Mouse (Mus musculus): ENCODE results near the gene Cacng4.

Cacng4 gene

DNA sequence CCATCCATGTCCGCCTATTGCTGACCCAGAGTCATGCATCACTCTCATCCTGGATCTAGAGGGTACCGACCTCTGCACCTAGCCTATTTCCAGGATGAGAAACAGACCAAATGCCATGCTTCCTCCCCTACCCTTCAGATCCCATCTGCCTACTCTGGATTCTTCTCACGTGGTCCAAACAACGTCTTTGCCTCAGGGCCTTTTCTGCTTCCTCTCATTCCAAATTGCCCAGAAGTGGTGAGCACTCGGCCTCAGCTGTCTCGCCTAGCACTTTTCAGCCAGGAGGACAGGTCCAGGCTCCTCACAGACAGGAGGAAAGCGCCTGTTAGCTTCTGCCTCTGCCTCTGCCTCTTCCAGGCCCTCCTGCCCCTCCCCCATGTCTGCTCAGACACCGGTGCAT is 21.0 kb downstream of the Cacng4 start:
- ATAC-seq (ENCODE audit: low TSS enrichment): no peak

DNA sequence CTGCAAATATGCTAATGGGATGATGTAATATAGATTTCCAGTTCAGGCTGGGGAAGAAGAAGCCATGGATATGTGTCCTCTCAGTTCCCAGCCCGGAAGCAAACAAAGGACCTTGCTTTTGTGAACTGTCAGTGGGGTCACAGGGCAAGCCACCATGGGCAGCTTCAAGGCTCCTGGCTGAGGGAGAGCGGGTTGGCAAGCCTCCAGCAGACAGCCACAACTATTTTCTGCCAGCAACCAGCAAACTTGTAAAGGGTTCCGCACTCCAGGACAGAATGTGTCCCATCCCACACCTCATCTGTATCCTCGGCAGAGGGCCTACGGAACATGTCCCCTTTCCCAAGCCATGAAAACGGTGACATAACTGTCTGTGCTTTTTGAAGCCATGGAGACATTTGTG is 22.4 kb downstream of the Cacng4 start:
- ATAC-seq (ENCODE audit: low TSS enrichment): no peak

DNA sequence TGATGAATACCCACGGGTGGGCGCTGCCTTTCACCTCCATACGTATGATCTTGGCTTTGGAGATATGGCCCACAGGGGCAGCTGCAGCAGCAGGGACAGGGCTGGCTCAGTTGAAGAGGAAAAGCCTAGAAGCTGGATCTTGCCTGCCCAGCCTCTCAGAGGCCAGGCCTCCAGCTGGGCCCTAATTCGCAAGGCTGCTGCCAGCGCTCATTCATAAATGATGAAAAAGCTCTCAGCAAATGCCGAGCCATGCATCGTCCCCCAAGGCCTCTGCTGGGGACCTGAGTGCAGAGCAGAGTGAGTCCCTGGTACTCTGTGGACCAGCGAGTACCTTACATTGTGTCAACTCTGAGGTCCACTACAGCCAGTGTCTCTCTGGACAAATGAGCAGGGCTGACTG is 26.0 kb downstream of the Cacng4 start:
- ATAC-seq (ENCODE audit: low TSS enrichment): no peak

DNA sequence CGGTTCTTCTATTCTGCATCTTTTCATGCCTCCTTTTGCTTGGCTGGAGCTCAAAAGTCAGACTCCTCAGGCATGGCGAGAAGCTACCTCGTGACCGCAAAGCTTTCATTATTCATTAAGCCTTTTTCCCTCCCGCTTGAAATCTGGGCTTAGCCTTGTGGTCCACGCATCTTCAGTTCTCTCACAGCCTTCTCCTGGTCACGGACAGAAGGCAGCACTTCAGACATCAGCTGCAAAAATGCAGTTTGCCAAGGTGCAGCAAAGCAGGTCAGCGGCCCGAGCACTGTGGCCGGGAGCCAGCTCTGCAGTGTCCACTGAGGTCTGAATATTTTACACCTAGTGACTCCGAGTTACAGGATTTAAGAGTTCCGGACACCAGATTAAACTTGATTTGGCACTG is 27.4 kb downstream of the Cacng4 start:
- ATAC-seq (ENCODE audit: low TSS enrichment): no peak

DNA sequence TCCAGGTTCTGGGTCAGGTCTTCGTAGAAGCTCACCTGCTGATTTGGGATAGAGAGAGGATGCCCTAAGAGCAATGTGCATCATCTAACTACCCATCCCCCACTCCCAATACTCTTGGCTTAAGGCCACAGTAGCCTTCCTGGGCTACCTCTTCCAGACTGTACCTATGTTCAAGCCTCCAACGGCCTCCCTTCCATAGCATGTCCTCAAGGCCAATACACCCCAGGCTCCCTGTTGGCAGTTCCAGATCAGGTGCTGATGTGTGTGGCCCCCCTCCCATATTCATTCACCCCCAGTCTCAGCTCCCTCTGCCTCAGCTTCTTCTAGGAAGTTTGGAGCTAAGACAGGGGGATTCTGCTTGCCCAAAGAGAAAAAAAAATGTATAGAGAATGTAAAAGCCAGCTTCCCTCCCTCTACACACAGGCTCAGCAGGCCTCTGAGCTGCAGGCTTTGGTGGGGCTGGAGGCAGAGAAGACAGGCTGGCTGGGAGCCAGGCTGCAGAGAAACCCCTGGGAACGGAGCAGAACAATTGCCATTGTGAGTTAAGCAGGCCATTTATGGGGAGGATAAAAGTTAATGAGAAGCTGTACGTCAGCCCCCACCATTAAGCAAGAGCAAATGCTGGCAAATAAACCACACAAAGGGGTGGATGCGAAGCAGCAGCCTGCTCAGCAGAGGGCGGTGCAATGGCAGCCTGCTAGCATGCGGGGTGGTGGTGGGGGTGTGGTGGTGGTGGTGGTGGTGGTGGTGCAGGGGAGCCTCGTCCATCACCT is 31.5 kb downstream of the Cacng4 start:
- ATAC-seq (ENCODE audit: low TSS enrichment): no peak

DNA sequence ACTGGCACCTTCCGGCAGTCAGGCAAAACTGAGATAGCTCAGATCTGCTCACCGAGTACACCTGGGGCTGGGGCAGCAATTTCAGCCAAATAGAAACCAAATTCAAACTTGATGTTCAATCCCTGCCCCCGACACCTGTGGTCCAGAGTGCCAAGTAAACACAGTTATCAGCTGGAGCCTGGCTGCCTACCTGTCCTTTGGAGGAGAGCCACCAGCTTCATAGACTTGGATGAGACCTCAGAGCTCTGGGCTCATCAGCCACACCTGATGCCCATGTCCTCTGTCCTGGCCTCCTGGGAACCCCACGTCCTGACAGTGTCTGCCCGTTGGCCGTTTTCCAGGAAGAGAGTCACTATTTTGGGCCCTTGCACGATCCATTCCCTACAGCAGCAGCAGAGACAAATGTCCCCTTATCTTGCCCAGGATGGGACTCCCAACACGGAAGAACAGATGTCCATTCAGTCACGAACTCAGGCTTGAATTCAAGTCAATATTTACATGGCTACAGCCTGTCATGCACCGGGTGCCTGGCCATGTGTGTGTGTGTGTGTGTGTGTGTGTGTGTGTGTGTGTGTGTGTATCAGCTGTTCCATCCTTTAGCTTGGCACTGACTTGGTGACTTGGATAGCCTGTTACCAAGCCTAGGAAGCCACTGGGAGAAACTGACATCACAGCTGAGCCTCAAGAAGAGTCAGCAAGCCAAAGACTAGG is 32.4 kb downstream of the Cacng4 start:
- no peak for ATAC-seq (ENCODE audit: low TSS enrichment)

DNA sequence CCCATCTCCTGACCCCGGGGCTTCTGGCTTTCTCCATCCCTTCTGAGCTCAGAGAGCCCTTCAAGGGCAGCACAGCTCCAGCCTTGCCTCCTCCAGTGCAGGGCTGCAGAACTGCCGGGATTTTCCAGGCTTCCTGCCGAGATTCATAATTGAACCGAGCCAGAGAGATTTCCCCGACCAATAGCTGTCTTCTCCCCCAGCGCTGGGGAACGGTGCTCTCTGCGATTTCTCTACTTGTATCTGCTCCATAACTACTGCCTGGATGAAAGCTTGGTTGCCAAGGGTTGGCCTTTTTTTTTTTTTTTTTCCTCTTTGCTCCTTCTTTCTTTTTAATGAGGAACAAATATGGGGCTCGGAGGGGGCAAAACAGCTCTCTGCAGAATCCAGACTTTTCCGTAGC is 34.4 kb downstream of the Cacng4 start:
- ATAC-seq (ENCODE audit: low TSS enrichment): peak; percentile 77

DNA sequence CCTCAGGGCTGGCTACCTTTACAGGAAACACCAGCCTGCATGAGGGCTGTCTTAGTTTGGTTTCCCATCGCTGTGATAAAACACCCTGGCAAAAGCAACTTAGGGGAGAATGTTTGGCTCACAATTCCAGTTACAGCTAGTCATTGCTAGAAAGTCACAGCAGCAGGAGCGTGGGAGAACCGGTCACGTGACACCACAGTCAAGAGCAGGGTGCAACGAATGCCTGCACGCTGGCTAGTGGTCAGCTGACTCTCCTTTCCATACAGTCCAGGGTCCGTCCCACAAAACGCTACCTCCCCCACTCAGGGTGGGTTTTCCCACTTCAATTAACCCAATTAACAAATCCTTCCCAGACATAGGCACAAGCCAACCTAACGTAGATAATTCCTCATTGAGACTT is 34.8 kb downstream of the Cacng4 start:
- no peak for ATAC-seq (ENCODE audit: low TSS enrichment)

DNA sequence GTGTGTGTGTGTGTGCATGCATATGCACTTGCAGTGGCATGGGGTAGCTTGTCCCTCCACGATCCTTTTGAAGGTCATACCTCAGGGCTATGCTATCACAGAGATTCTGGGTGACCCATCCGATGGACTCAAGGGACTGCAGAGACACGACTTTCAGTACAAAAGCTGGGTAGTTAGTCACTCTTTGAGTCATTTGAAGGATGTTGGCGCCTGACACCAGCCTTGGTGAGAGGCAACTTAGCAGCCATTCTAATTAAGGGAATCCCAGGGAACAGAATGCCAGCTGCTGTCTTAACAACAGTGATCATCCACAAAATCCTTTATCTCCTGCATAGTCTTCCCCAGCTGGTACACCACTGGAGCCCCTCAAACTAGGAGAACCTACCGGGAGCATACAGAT is 45.2 kb downstream of the Cacng4 start:
- ATAC-seq (ENCODE audit: low TSS enrichment): 0 out of 2 replicates have a peak, but pooled peaks have one; percentile 27

DNA sequence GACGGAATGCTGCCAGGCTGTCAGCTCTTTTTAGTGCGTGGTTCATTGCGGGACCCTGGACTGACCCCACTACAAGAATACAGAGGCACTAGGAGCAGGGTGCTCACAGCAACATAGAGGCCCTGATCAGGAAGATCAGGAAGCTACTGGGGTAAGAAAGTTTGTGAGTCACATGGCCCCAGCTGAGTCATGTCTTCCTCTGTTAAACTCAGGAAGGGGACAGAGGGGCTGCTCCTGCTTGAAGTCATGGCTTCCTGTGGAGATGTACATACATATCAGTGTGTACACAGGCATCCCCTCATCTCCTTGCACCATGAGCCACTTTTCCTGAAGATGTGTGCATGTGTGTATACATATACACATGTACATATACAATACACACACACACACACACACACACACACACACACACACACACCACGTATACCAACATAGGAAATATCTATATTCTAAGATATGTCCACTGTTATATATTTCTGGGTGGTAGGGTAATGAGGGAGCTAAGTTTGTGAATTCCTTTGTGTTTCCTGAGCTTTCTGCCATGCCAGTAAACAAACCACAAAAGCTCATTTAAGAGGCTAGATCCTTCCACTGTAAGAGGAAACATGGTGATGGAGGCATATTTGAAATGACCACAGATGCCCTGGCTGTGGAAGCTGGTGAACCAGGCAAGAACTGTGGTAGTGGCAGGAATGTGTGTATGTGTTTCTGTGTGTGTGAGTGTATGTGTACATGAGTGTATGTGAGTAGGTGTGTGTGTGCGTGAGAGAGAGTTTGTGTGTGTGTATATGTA is 45.9 kb downstream of the Cacng4 start:
- ATAC-seq (ENCODE audit: low TSS enrichment): no peak

DNA sequence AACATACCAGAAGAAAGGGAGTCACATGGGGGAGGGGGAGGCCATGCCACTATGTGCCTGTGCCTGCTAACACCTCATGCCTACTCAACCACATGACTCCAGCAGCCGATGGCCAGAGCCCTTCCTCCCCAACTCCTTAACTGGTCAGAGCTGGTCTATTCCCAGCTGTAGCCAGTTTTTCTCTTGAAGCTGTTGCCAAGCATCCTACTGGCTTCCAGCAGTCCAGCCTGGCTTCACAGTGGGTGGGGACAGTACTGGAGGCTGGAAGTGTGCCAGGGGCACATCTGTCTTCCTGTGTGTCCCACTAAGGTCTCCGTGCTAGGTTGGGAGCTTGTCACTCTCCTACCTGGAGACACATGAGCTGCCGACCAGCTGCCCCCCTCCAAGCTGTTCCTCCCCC is 51.3 kb downstream of the Cacng4 start:
- ATAC-seq (ENCODE audit: low TSS enrichment): no peak

DNA sequence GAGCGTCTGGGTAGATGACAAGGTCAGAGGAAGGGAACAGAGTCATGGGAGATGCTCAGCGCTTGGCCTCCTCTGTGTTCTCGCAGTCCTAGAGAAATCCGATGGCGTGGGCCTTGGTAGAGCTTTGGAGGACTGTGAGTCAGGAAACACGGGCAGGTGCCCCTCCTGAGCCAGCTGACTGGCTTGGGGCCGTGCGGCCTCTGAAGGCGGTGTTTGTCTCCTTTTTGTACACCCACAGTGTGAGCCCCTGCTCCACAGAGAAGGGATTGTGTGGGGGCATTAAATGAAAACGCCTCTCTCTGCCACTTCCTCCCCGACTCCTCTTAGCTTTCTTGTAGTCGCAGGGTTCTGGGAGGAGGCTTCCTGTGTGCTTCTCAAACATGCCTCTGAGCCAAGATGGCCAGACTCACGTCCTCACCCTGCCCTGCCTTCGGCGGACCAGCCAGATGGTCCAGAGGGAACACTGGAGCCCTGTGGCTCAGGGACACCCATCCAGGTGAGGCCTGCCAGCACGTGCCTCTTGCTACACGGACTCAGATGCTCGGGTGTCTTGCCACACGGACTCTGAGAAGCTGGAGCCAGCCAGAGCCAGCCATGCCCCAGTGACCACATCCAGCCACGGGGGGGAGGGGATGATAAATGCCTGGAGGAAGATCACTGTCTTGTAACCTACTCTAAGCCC is 55.8 kb downstream of the Cacng4 start:
- no peak for ATAC-seq (ENCODE audit: low TSS enrichment)

DNA sequence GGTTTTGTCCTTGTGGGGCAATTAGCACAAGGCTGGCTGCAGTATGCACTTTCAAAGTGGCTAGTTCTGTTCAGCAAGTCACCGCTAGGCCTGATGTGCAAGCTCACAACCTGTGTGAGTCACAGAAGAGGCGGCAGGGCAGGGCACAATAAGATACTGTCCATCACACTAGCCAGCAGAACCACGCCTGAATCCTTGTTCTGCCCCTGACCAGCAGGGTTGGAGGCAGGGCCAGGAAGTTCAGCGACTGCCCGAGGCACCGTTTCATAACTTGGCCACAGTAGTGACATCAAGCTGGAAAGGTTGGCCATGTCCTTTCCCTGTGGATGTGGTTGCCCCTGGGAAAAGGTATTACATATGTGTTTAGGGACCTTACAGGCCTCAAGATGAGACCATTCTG is 56.5 kb downstream of the Cacng4 start:
- no peak for ATAC-seq (ENCODE audit: low TSS enrichment)

DNA sequence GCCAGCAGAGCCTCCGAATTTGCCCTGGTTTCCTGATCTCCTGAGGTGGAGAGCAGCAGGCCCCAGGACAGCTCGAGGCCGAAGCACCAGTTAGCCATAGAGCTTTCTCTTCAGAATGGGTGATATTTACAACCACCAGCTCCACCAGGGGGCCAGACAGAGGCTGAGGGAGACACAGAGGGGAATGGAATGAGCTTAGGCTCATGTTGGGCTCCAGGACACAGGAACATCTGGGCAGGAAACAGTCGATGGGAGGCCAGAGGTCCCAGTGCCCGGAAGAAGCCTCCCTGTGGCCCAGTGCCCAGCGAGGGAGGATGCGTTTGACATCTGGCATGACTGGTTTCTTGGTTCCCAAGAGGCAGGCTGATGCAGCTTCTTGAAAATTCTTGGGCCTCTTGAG is 60.2 kb downstream of the Cacng4 start:
- ATAC-seq (ENCODE audit: low TSS enrichment): no peak

DNA sequence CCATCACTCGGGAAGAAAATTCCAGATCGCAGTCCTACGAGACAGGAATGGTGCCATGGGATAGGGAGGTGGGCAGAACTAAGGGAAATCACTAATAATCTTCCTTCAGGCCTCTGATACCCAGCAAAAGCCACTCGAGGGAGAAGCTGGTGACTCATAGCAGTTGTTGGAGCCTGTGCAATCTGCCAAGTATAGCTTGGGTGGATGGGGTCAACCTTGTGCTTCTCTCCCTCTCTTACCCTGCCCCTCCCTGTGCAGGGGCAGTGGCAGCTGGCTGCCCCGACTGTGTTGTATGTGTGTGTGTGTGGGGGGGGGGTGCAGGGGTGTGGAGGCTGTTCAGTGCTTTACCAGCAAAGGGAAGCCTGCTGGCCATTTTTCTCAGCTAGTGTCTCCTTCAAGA is 62.9 kb downstream of the Cacng4 start:
- ATAC-seq (ENCODE audit: low TSS enrichment): peak; percentile 29; the same call in 1 of the 2 replicates

DNA sequence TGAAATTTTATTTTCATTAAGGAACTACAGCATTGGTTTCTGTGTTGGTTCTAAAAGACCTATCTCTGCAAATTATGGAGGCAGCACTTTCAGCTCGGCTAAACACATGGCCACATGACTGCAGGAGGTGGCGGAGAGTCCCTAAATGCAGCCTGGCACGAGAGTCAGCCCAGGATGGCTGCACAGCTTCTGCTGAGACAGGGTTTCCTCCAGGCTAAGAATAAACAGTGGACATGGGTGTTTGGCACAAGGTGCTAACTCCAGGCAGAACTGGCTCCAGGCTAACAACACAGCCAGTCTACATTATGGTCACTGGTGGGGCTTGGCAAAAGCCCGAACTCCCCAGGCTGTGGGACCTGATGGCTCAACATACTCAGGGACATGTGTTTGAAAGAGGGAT is 63.4 kb downstream of the Cacng4 start:
- peak; percentile 84 for ATAC-seq (ENCODE audit: low TSS enrichment)

DNA sequence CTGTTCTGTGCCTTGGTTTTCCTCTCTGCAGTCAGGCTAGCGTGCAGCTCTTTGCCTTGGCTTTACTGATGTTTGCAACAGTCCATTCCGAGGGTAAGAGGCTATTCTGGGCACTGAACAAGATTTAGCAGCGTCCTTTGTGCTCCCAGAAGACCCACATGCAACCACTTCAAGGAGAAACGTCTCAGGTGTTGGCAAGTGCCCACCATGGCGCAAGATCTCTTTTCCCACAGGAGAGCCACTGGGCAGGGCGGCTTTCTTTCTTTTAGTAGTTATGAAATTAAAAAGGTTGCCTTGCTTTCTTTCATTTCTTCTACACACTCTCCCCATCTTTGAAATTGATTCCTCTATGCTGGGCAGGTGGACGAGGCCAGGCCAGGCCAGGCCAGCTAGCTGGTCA is 65.2 kb downstream of the Cacng4 start:
- no peak for ATAC-seq (ENCODE audit: low TSS enrichment)

DNA sequence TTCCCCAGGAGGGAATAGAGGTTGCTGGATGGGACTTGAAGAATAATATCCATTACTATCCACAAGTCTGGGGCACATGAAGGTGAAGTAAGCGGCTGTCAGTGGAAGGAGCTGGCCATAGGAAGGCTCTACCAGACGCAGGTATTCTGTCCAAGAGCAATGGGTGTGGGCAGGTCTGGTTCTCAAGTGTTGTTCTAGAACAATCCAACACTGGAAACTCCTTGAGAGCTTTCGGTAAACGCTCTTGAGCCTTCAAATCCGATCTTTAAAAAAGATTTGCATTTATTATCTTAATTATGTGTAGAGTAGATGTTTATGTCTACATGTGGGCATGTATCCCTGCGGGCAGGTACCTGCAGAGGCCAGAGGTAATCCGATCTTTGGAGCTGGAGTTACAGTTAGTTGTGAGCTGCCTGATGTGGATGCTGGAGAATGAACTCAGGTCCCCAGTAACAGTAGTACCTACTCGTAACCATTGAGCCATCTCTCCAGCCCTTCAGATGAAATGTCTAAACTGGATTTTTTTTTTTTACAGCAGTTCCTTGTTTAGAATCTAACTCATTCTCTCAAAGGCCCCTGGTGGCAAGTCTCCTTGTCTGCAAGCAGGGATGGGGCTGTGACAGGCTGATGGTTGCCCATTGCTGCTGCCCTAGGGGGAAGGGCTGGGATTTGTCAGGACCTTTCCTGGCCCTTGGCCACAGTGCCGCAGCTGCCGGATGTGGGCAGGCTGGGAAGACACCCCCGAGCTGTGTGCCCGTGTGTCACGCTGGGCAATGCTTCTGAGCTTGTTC is 66.1 kb downstream of the Cacng4 start:
- no peak for ATAC-seq (ENCODE audit: low TSS enrichment)

DNA sequence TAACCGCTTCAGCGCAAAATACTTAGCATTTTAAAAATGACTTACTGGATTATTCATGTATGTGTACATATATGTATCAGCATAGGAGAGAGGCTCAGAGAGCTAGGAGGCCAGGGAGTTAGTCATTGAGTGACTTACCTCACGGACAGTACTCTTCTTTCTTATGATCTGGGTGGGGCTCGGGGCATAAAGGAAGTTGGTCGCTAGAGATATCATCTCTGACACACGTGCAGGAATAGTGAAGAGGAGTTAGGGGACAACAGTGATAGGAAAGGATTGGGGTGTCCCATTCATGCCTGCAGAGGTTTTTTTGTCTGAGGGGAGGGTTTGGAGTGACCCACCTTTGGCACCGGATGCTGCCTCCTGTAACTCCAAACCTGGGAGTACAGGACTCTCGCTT is 69.8 kb downstream of the Cacng4 start:
- ATAC-seq (ENCODE audit: low TSS enrichment): no peak

DNA sequence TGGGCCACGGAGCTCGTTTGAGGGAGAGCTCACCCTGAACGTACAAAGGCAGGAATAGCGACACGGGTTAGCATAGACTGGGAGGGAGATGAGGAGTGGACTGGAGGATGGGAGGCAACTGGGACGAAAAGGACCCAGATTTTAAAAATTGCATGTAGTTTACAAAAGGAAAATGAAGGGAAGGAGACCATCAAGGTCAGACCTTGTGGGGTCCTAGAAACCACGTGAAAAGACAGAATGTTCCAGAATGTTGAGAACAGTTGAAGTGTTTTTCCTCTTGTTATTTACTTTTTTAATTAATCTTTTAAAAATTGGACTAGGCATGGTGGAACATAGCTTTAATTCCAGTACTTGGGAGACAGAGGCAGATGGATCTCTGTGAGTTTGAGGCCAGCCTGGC is 73.3 kb downstream of the Cacng4 start:
- ATAC-seq (ENCODE audit: low TSS enrichment): no peak

DNA sequence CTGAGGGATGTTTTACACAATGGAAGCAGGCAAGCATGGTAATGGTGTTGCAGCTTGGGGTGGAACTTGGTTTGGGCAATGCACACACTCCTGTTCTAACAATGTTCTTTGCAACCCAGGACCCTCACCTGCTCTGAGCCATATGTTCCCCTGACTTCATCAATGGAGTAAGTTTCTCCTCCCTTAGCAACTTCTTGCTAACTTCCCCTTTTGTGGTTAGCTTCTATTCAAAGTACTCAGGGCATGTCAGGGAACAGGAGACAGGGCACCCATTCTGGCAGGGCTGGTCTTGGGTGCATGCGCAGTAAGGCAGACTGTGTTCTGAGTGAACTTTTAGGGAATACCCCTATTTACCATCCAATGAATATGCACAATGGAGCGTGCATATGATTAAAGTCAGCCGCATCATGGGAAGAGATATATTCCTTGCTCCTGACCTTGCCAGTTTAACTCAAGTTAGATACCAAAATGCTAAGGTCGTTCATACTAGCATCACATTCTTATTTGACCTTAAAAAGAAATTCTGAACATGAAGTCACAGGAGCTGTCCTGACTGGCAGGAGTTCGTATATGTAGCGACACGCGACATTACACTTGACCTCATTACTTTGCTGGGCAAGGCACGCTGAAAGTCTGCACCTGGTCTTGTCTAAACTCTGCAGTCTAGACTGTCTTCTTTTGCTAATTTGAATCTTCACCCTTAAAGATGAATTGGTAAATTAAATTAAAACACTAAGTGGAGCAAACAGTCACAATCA is 73.9 kb downstream of the Cacng4 start:
- ATAC-seq (ENCODE audit: low TSS enrichment): no peak
